Mouse (Mus musculus): Measurements from ENCODE around the gene Atf6b. TPM values are rescaled to one million over a fixed set of nuclear protein-coding genes. Genes with fewer than 3 reads are reported as not detected.

Gene Atf6b
- polyA plus RNA-seq, 1 experiment from 2014 or later, result 106 TPM

- peaks cover 22% of the 10 kb centered on the region for H3K4me1 ChIP-seq
- 66% methylated on average over 12 of the region's 12 CpGs for WGBS
- no peaks in the 10 kb centered on the region for H3K9me3 ChIP-seq
- H3K4me2 ChIP-seq, result no peak overlapping the region
- H3K36me3 ChIP-seq, result peaks cover 9% of the 10 kb centered on the region
- peaks cover 47% of the 10 kb centered on the region for H3K27me3 ChIP-seq
- H3K4me3 ChIP-seq, result no peak overlapping the region
- no peak overlapping the region for H3K9ac ChIP-seq
- ATAC-seq (ENCODE audit: insufficient number of reproducible peaks, insufficient read depth, low FRiP score, low TSS enrichment, low read depth), result no peak
- H3K27ac ChIP-seq, result no peak overlapping the region
These were observed 12.4 kb downstream of the Atf6b start for GRCm38 (mm10) chr17:34659181-34659896.

GRCm38 (mm10) chr17:34659897-34660214 lies 12.9 kb downstream of the Atf6b start:
- Histone ChIP-seq H3K4me3 (no peak overlapping the region), H3K27ac (no peak overlapping the region), H3K9me3 (no peaks in the 10 kb centered on the region), H3K36me3 (peaks cover 5% of the 10 kb centered on the region; the same call in 1 of the 2 replicates), H3K27me3 (peaks cover 48% of the 10 kb centered on the region), H3K4me2 (no peak overlapping the region), H3K9ac (no peak overlapping the region), H3K4me1 (peaks cover 22% of the 10 kb centered on the region)
- 72% methylated on average over 3 of the region's 3 CpGs for WGBS
- no peak for ATAC-seq (ENCODE audit: insufficient number of reproducible peaks, insufficient read depth, low FRiP score, low TSS enrichment, low read depth)

GRCm38 (mm10) chr17:34660259-34660820 lies 13.4 kb downstream of the Atf6b start:
- no peak overlapping the region for H3K4me3 ChIP-seq
- H3K9me3 ChIP-seq, result no peaks in the 10 kb centered on the region
- WGBS, result 32% methylated on average over 10 of the region's 11 CpGs
- peaks cover 52% of the 10 kb centered on the region for H3K27me3 ChIP-seq
- H3K27ac ChIP-seq, result no peak overlapping the region
- peak overlapping the region; percentile 48; the same call in 1 of the 2 replicates for H3K4me2 ChIP-seq
- no peak for ATAC-seq (ENCODE audit: insufficient number of reproducible peaks, insufficient read depth, low FRiP score, low TSS enrichment, low read depth)
- H3K4me1 ChIP-seq, result peaks cover 22% of the 10 kb centered on the region
- 0 out of 2 replicates have a peak overlapping the region, but pooled peaks have one; percentile 11 for H3K9ac ChIP-seq
- peaks cover under 1% of the 10 kb centered on the region; the same call in 1 of the 2 replicates for H3K36me3 ChIP-seq

- peak overlapping the region; percentile 22 for H3K4me3 ChIP-seq
- no peak for ATAC-seq (ENCODE audit: insufficient number of reproducible peaks, insufficient read depth, low FRiP score, low TSS enrichment, low read depth)
These were observed 14.2 kb downstream of the Atf6b start for GRCm38 (mm10) chr17:34661121-34661591.

GRCm38 (mm10) chr17:34662468-34662867 lies 15.5 kb downstream of the Atf6b start:
- Histone ChIP-seq H3K36me3 (no peaks in the 10 kb centered on the region), H3K27me3 (peaks cover 60% of the 10 kb centered on the region), H3K27ac (no peak overlapping the region), H3K4me1 (peaks cover 15% of the 10 kb centered on the region), H3K4me3 (no peak overlapping the region), H3K9ac (no peak overlapping the region), H3K9me3 (no peaks in the 10 kb centered on the region), H3K4me2 (no peak overlapping the region)
- no peak for ATAC-seq (ENCODE audit: insufficient number of reproducible peaks, insufficient read depth, low FRiP score, low TSS enrichment, low read depth)
- WGBS, result 76% methylated on average over 1 of the region's 1 CpGs

More at GRCm38 (mm10) chr17:34661121-34661591, 14.2 kb downstream of the Atf6b start:
- Histone ChIP-seq H3K27me3 (peaks cover 58% of the 10 kb centered on the region), H3K9me3 (no peaks in the 10 kb centered on the region), H3K27ac (no peak overlapping the region), H3K36me3 (no peaks in the 10 kb centered on the region), H3K9ac (peak overlapping the region; percentile 11; the same call in 1 of the 2 replicates), H3K4me2 (peak overlapping the region; percentile 48), H3K4me1 (peaks cover 20% of the 10 kb centered on the region)
- 7% methylated on average over 19 of the region's 19 CpGs for WGBS

GRCm38 (mm10) chr17:34662978-34663377 lies 16.0 kb downstream of the Atf6b start:
- Histone ChIP-seq H3K4me3 (no peak overlapping the region), H3K9me3 (0 out of 2 replicates have a peak, but pooled peaks cover 3% of the 10 kb centered on the region), H3K36me3 (no peaks in the 10 kb centered on the region), H3K4me1 (peaks cover 15% of the 10 kb centered on the region), H3K4me2 (no peak overlapping the region), H3K27ac (no peak overlapping the region), H3K9ac (no peak overlapping the region), H3K27me3 (peaks cover 63% of the 10 kb centered on the region)
- 83% methylated on average over 8 of the region's 8 CpGs for WGBS
- no peak for ATAC-seq (ENCODE audit: insufficient number of reproducible peaks, insufficient read depth, low FRiP score, low TSS enrichment, low read depth)

- Histone ChIP-seq H3K9me3 (0 out of 2 replicates have a peak, but pooled peaks cover 4% of the 10 kb centered on the region), H3K27me3 (peaks cover 64% of the 10 kb centered on the region), H3K36me3 (no peaks in the 10 kb centered on the region), H3K4me3 (no peak overlapping the region), H3K4me1 (peaks cover 15% of the 10 kb centered on the region), H3K4me2 (no peak overlapping the region), H3K9ac (no peak overlapping the region), H3K27ac (no peak overlapping the region)
- no peak for ATAC-seq (ENCODE audit: insufficient number of reproducible peaks, insufficient read depth, low FRiP score, low TSS enrichment, low read depth)
- WGBS, result 30% methylated on average over 1 of the region's 1 CpGs
These were observed 16.6 kb downstream of the Atf6b start for GRCm38 (mm10) chr17:34663558-34663957.

GRCm38 (mm10) chr17:34664472-34664871 lies 17.5 kb downstream of the Atf6b start:
- H3K4me3 ChIP-seq, result no peak overlapping the region
- H3K27me3 ChIP-seq, result peaks cover 62% of the 10 kb centered on the region
- 0 out of 2 replicates have a peak, but pooled peaks cover 4% of the 10 kb centered on the region for H3K9me3 ChIP-seq
- H3K36me3 ChIP-seq, result no peaks in the 10 kb centered on the region
- no peak overlapping the region for H3K9ac ChIP-seq
- WGBS, result 79% methylated on average over 7 of the region's 7 CpGs
- no peak for ATAC-seq (ENCODE audit: insufficient number of reproducible peaks, insufficient read depth, low FRiP score, low TSS enrichment, low read depth)
- no peak overlapping the region for H3K4me2 ChIP-seq
- H3K4me1 ChIP-seq, result peaks cover 15% of the 10 kb centered on the region
- no peak overlapping the region for H3K27ac ChIP-seq

- peaks cover 78% of the 10 kb centered on the region for H3K27me3 ChIP-seq
- H3K9me3 ChIP-seq, result 0 out of 2 replicates have a peak, but pooled peaks cover 4% of the 10 kb centered on the region
- peak within 1 kb of the TSS; percentile 65 for H3K4me2 ChIP-seq
- H3K27ac ChIP-seq, result no peak within 1 kb of the TSS
- H3K9ac ChIP-seq, result peak within 1 kb of the TSS; percentile 66
- no peak for ATAC-seq (ENCODE audit: insufficient number of reproducible peaks, insufficient read depth, low FRiP score, low TSS enrichment, low read depth)
- WGBS, result 54% methylated on average over 7 of the region's 7 CpGs
- H3K4me3 ChIP-seq, result peak within 1 kb of the TSS; percentile 40
- H3K36me3 ChIP-seq, result no peaks in the 10 kb centered on the region
- H3K4me1 ChIP-seq, result peaks cover 17% of the 10 kb centered on the region
These were observed 23.3 kb downstream of the Atf6b start, which contains the start of gene Tnxb for GRCm38 (mm10) chr17:34670235-34670634. Gene Tnxb, plus strand, starts transcription at chr17:34670535.

GRCm38 (mm10) chr17:34671151-34672066 lies 24.5 kb downstream of the Atf6b start:
- peaks cover 17% of the 10 kb centered on the region for H3K4me1 ChIP-seq
- H3K36me3 ChIP-seq, result no peaks in the 10 kb centered on the region
- peak overlapping the region; percentile 40 for H3K4me3 ChIP-seq
- H3K4me2 ChIP-seq, result peak overlapping the region; percentile 65
- WGBS, result 7% methylated on average over 92 of the region's 93 CpGs
- H3K9me3 ChIP-seq, result 0 out of 2 replicates have a peak, but pooled peaks cover 4% of the 10 kb centered on the region
- no peak for ATAC-seq (ENCODE audit: insufficient number of reproducible peaks, insufficient read depth, low FRiP score, low TSS enrichment, low read depth)
- H3K9ac ChIP-seq, result peak overlapping the region; percentile 66
- H3K27ac ChIP-seq, result no peak overlapping the region
- peaks cover 84% of the 10 kb centered on the region for H3K27me3 ChIP-seq

GRCm38 (mm10) chr17:34672246-34672792 lies 25.4 kb downstream of the Atf6b start:
- H3K4me1 ChIP-seq, result peaks cover 17% of the 10 kb centered on the region

More at GRCm38 (mm10) chr17:34672246-34672792, 25.4 kb downstream of the Atf6b start:
- Histone ChIP-seq H3K4me2 (peak overlapping the region; percentile 65), H3K9me3 (0 out of 2 replicates have a peak, but pooled peaks cover 4% of the 10 kb centered on the region), H3K4me3 (peak overlapping the region; percentile 40), H3K36me3 (no peaks in the 10 kb centered on the region), H3K27ac (no peak overlapping the region), H3K9ac (peak overlapping the region; percentile 66; the same call in 1 of the 2 replicates), H3K27me3 (peaks cover 90% of the 10 kb centered on the region)
- no peak for ATAC-seq (ENCODE audit: insufficient number of reproducible peaks, insufficient read depth, low FRiP score, low TSS enrichment, low read depth)
- WGBS, result 32% methylated on average over 49 of the region's 49 CpGs

Data from embryonic facial prominence, embryonic 13.5 days (tissue).